Mouse (Mus musculus): ENCODE results near the gene Vmn1r28.
"Not testable (repeated sequence)": the region's sequence is repeated elsewhere in the genome, so short reads cannot be mapped to it uniquely, and the experiment has no call there.

GRCm38 (mm10) chr6:58298511-58298910, 36.7 kb downstream of the Vmn1r28 start:
- not testable (repeated sequence) for TF ChIP-seq POLR2A (IDR thresholded peaks at IDR 0.05; ENCODE audit: insufficient read depth, low read depth, low read length); CTCF (IDR thresholded peaks at IDR 0.05)
